Mouse (Mus musculus) hindbrain, embryonic 11.5 days (tissue): Measurements from ENCODE around the gene Kif9. TPM values are rescaled to one million over a fixed set of nuclear protein-coding genes. Genes with fewer than 3 reads are reported as not detected.

Experiments
- ATAC-seq: fragments of 200-750 bp; cut with Nextera tagmentation; 2 replicates; pipeline ENCODE4 v1.8.0; 2017; ENCODE audit warnings: mild to moderate bottlenecking, moderate TSS enrichment, moderate library complexity; ENCODE audit not compliant: low FRiP score
- DNase-seq: peaks from one replicate; pipeline ENCODE4 v3.0.0-alpha.2; 2015; ENCODE audit warnings: low spot score
- H3K27ac ChIP-seq: fragments of 300-500 bp; sonication (generic); 2 replicates; pipeline ENCODE4 v1.5.1; 2014; ENCODE audit warnings: mild to moderate bottlenecking, low read depth, low read length
- H3K27me3 ChIP-seq: fragments of 300-500 bp; sonication (generic); 2 replicates; pipeline ENCODE4 v1.6.1; 2014; ENCODE audit warnings: mild to moderate bottlenecking, low read length, moderate library complexity, mixed read lengths; ENCODE audit not compliant: control insufficient read depth, insufficient read depth
- H3K36me3 ChIP-seq: fragments of 300-500 bp; sonication (generic); 2 replicates; pipeline ENCODE4 v1.6.1; 2014; ENCODE audit warnings: mild to moderate bottlenecking, low read length, moderate library complexity, mixed read lengths; ENCODE audit not compliant: control insufficient read depth, insufficient read depth
- H3K4me1 ChIP-seq: fragments of 300-500 bp; sonication (generic); replicated peaks from 2 replicates; pipeline ENCODE4 v1.6.1; 2014; ENCODE audit warnings: low read length, mixed read lengths; ENCODE audit not compliant: control insufficient read depth, insufficient read depth
- H3K4me2 ChIP-seq: fragments of 300-500 bp; sonication (generic); replicated peaks from 2 replicates; pipeline ENCODE4 v1.6.1; 2014; ENCODE audit warnings: mild to moderate bottlenecking, low read depth, low read length
- H3K4me3 ChIP-seq: fragments of 300-500 bp; sonication (generic); 2 replicates; pipeline ENCODE4 v1.5.1; 2014; ENCODE audit warnings: low read depth, low read length
- H3K9ac ChIP-seq: fragments of 300-500 bp; sonication (generic); 2 replicates; pipeline ENCODE4 v1.6.1; 2014; ENCODE audit warnings: low read depth, low read length
- H3K9me3 ChIP-seq: fragments of 300-500 bp; sonication (generic); 2 replicates; pipeline ENCODE4 v1.6.1; 2016; ENCODE audit warnings: low read length; ENCODE audit not compliant: control insufficient read depth
- WGBS: fragments of 180-500 bp; shearing (Covaris S2); extraction: QIAGEN DNeasy Blood & Tissue Kit; methylation state at CpG from one replicate; pipeline ENCODE4 v1.1.7; 2014; 5-methylcytosine and 5-hydroxymethylcytosine counted together
- polyA plus RNA-seq: library from polyadenylated mRNA; unstranded; fragments of >200 nt; fragmentation: Nextera tagmentation; extraction: Ambion mirVana; gene quantifications from 2 replicates; pipeline ENCODE4 v1.2.1, GENCODE M21; 2014

Gene Kif9
- polyA plus RNA-seq, 1 experiment from 2014 or later, result 3.3 TPM

DNA sequence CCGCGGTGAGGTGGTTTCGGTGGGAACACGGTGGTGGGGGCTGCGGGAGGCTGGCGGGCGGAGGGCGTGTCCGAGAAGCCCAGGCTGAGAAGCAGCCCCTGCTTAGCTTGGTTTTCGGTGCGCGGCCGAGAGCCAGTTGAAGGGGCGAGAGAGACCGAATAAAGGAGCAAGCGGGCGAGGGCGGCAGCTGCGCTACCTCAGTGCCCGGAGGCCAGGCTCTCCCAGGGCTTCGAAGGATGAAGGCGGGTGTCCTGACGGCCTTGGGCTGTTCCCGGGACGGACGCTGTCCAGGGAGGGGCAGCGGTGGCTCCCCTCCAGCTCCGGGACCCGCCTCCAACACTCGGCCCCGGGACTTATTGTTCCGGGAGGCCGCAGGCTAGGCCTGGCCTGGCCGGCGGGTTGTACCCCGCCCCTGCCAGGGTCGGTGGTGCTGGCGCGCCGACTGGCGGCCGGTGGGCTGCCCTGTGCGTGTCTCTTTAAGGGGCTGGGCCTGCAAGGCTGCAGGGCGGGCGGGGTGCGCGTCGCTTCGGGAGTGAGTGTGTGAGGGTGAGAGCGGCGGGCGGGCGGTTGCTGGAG, 55.2 kb downstream of the Kif9 start:
- Histone ChIP-seq H3K27me3 (no peaks in the 10 kb centered on the region), H3K27ac (peak overlapping the region; percentile 100), H3K36me3 (no peaks in the 10 kb centered on the region), H3K4me3 (peak overlapping the region; percentile 99), H3K4me1 (peaks cover 7% of the 10 kb centered on the region; the same call in 1 of the 2 replicates), H3K9ac (peak overlapping the region; percentile 99), H3K4me2 (peak overlapping the region; percentile 35), H3K9me3 (no peaks in the 10 kb centered on the region)
- WGBS, result 0% methylated on average over 40 of the region's 53 CpGs
- peak; percentile 100 for ATAC-seq
- peak; percentile 96 for DNase-seq

- Histone ChIP-seq H3K4me3 (peak within 1 kb of the TSS; percentile 99), H3K27ac (peak within 1 kb of the TSS; percentile 100), H3K9ac (peak within 1 kb of the TSS; percentile 99), H3K4me1 (peaks cover 7% of the 10 kb centered on the region; the same call in 1 of the 2 replicates), H3K36me3 (no peaks in the 10 kb centered on the region), H3K9me3 (no peaks in the 10 kb centered on the region), H3K4me2 (peak within 1 kb of the TSS; percentile 74), H3K27me3 (no peaks in the 10 kb centered on the region)
- WGBS, result under 1% methylated on average over 92 of the region's 109 CpGs
- peak; percentile 82 for DNase-seq
- peak; percentile 54; the same call in 1 of the 2 replicates for ATAC-seq
Observed at GRCm38 (mm10) chr9:110532538-110533291, 56.0 kb downstream of the Kif9 start, which contains the start of gene Setd2. Gene Setd2 (plus strand): TSS chr9:110532597.

- ATAC-seq, result no peak
- WGBS, result 46% methylated on average over 5 of the region's 5 CpGs
- H3K36me3 ChIP-seq, result no peaks in the 10 kb centered on the region
Observed at GRCm38 (mm10) chr9:110533645-110534044, 56.9 kb downstream of the Kif9 start.

DNA sequence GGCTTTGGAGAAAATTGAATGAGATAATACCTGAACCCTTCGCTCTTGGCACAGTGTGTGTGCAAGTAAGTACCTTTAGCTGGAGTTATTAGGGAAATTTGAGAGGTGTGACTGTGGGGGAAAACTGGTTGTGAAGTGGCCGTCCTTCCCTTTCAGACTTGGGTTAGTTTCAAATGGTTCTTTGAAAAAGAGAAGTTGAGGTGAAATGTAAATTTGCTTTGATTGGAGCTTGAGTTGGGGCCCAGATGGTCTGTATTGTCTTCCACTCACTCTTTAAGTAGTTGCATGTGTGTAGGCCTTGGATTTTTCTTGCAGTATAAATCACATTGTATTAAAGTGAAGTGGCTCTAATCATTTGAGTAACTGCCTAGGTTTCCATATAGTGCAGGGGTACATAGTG, 58.4 kb downstream of the Kif9 start:
- DNase-seq (no peak), ATAC-seq (no peak)
- Histone ChIP-seq H3K9ac (no peak overlapping the region), H3K9me3 (no peaks in the 10 kb centered on the region), H3K4me1 (peaks cover 7% of the 10 kb centered on the region; the same call in 1 of the 2 replicates), H3K4me2 (no peak overlapping the region), H3K27ac (no peak overlapping the region), H3K27me3 (no peaks in the 10 kb centered on the region), H3K4me3 (no peak overlapping the region), H3K36me3 (no peaks in the 10 kb centered on the region)
- whole genome bisulfite sequencing, result 91% methylated on average over 2 of the region's 2 CpGs

More at GRCm38 (mm10) chr9:110533645-110534044, 56.9 kb downstream of the Kif9 start:
- DNase-seq, result peak; percentile 16
- peak overlapping the region; percentile 74 for H3K4me2 ChIP-seq
- peaks cover 7% of the 10 kb centered on the region; the same call in 1 of the 2 replicates for H3K4me1 ChIP-seq
- no peaks in the 10 kb centered on the region for H3K9me3 ChIP-seq
- H3K4me3 ChIP-seq, result peak overlapping the region; percentile 99
- no peaks in the 10 kb centered on the region for H3K27me3 ChIP-seq
- H3K27ac ChIP-seq, result no peak overlapping the region
- H3K9ac ChIP-seq, result peak overlapping the region; percentile 99

DNA sequence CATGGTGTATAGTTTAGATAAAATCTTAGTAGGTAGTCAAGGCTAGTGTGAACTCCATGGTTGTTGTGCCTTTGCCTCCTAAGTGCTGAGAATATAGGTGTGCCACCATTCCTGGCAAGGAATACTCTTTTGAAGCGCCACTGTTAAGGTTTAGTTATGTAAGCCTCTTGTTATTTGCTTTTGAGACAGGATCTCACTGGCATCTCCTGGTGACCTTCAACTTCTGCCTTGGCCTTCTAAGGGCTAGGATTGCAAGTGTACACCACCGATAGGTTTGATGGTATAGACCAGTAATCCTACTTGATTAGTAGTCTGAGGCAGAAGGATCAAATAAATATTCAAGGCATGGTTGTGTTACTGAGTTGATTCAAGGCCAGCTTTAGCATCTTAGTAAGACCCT, 59.9 kb downstream of the Kif9 start:
- Histone ChIP-seq H3K4me2 (no peak overlapping the region), H3K9ac (no peak overlapping the region), H3K27ac (no peak overlapping the region), H3K4me3 (no peak overlapping the region), H3K4me1 (peaks cover 5% of the 10 kb centered on the region; the same call in 1 of the 2 replicates), H3K36me3 (no peaks in the 10 kb centered on the region), H3K9me3 (no peaks in the 10 kb centered on the region), H3K27me3 (no peaks in the 10 kb centered on the region)
- WGBS, result 96% methylated on average over 2 of the region's 2 CpGs
- DNase-seq, result no peak
- no peak for ATAC-seq

DNA sequence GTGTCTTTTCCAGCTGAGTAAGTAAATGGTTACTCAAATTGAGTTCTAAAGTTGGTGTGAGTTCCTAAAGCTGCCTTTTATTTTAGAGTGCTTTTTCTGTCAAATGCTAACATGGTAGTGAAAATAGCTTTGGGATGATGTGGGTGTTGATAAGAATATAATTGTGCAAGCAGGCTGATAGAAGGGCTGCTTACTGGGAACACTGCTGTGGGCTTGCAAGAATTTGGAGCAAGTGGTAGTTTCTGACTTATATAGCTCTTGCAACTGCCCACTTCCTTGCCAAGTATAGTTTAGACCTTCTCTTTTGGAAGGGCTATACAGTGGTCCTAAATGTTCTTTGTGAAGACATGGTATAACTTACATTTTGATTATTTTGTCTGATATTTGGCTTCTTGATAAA, 61.8 kb downstream of the Kif9 start:
- no peak overlapping the region for H3K9ac ChIP-seq
- no peak for ATAC-seq
- DNase-seq, result no peak
- no peak overlapping the region for H3K4me2 ChIP-seq
- H3K9me3 ChIP-seq, result no peaks in the 10 kb centered on the region
- H3K4me3 ChIP-seq, result no peak overlapping the region
- peaks cover 5% of the 10 kb centered on the region; the same call in 1 of the 2 replicates for H3K4me1 ChIP-seq
- H3K36me3 ChIP-seq, result no peaks in the 10 kb centered on the region
- H3K27me3 ChIP-seq, result no peaks in the 10 kb centered on the region
- H3K27ac ChIP-seq, result no peak overlapping the region

DNA sequence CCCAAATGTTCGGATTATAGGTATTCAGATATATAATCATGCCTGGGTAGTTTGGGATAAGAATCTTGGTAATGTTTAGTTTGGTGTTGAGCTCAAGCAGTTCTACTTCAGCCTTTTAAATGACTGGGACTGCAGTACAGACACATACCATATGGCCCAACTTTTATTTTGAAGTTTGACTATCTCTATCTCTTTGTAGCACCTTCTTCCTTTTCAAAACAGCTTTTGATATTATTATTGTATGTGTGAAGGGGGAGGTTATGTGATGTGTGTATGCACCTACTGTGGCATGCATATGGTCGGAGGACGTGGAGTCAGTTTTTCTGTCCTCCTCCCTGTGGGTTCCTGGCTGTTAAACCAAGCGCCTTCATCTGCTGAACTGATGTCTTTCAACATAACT, 65.2 kb downstream of the Kif9 start:
- Histone ChIP-seq H3K27me3 (no peaks in the 10 kb centered on the region), H3K36me3 (no peaks in the 10 kb centered on the region), H3K27ac (no peak overlapping the region), H3K9me3 (no peaks in the 10 kb centered on the region), H3K4me3 (no peak overlapping the region), H3K4me1 (no peaks in the 10 kb centered on the region), H3K4me2 (no peak overlapping the region), H3K9ac (no peak overlapping the region)
- 90% methylated on average over 4 of the region's 4 CpGs for WGBS
- DNase-seq (no peak), ATAC-seq (no peak)

GRCm38 (mm10) chr9:110548261-110548660, 71.5 kb downstream of the Kif9 start:
- no peak overlapping the region for H3K9ac ChIP-seq
- H3K4me3 ChIP-seq, result no peak overlapping the region
- H3K36me3 ChIP-seq, result peaks cover 9% of the 10 kb centered on the region; the same call in 1 of the 2 replicates
- H3K27me3 ChIP-seq, result no peaks in the 10 kb centered on the region
- ATAC-seq (no peak), DNase-seq (no peak)
- no peak overlapping the region for H3K4me2 ChIP-seq
- no peaks in the 10 kb centered on the region for H3K4me1 ChIP-seq
- H3K27ac ChIP-seq, result no peak overlapping the region
- 97% methylated on average over 19 of the region's 19 CpGs for WGBS
- H3K9me3 ChIP-seq, result no peaks in the 10 kb centered on the region

DNA sequence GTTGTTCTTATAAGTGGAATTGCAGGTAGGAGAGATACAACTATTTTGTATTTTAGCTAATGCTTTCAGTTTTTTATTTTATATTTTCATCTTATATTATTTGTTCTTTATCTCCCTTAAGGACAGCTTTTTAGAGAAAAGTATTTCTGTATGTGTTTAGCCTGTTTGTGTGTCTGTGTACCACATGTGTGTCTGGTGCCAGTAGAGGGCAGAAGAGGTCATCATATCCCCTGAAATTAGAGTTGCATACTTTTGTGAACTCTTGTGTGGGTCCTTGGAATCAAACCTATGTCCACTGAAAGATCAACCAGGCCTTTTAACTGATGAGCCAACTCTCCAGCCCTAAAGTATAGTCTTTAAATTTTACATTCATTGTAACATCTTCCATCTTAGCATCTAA, 91.6 kb downstream of the Kif9 start:
- Histone ChIP-seq H3K36me3 (peaks cover 2% of the 10 kb centered on the region; the same call in 1 of the 2 replicates), H3K9ac (no peak overlapping the region), H3K4me2 (no peak overlapping the region), H3K4me3 (no peak overlapping the region), H3K27me3 (no peaks in the 10 kb centered on the region), H3K9me3 (no peaks in the 10 kb centered on the region), H3K4me1 (no peaks in the 10 kb centered on the region), H3K27ac (no peak overlapping the region)
- ATAC-seq (no peak), DNase-seq (no peak)
